In genomic region chr4:76286016-76286415, GRCm38 (mm10) we compare ENCODE assay signal across 16 mouse cellular contexts.
A peak's percentile ranks its signal among the peaks of the same experiment; 100 is the strongest.
DNase-seq lines count a peak whose midpoint lies in the region; ATAC-seq and TF ChIP-seq lines count a peak whose summit lies in the region.
"Had no signal": no experiment of that assay in that cellular context is flagged by ENCODE, and none has a peak within 500 bp of the region (broad histone marks: within the 10 kb centered on the region; RNA-seq: fewer than 3 reads in every experiment).

No protein-coding gene starts in this region.

- peak; percentile 48 for DNase-seq in embryonic facial prominence, embryonic 14.5 days (ENCODE audit: low spot score)
- no peak for DNase-seq in embryonic facial prominence, embryonic 10.5 days (ENCODE audit: low spot score)
- peak; percentile 50 for DNase-seq in forebrain, postnatal 0 days
- no peak for DNase-seq in forebrain, embryonic 10.5 days (ENCODE audit: extremely low spot score, low spot score)
- DNase-seq in midbrain, embryonic 14.5 days: peak; percentile 59
- peak; percentile 26 for DNase-seq in brain, embryonic 18.5 days (ENCODE audit: low read depth, low spot score)
- DNase-seq: adrenal gland, postnatal 14 days; cerebellum, adult 2 months; gastrocnemius, postnatal 36 days; heart, adult 18-20 months; heart, postnatal 10 days; heart, postnatal 4 days had no signal

- H3K9me3 ChIP-seq in embryonic facial prominence, embryonic 14.5 days (ENCODE audit: control insufficient read depth, low read length): no peaks in the 10 kb centered on the region
- no peaks in the 10 kb centered on the region for H3K9me3 ChIP-seq in embryonic facial prominence, embryonic 10.5 days
- no peaks in the 10 kb centered on the region for H3K9me3 ChIP-seq in forebrain, postnatal 0 days (ENCODE audit: low read length)
- H3K9me3 ChIP-seq in forebrain, embryonic 10.5 days: no peaks in the 10 kb centered on the region
- H3K9me3 ChIP-seq in midbrain, embryonic 14.5 days (ENCODE audit: control insufficient read depth, low read length): no peaks in the 10 kb centered on the region
- no peaks in the 10 kb centered on the region for H3K9me3 ChIP-seq in midbrain, embryonic 16.5 days (replicated peaks; ENCODE audit: control insufficient read depth, low read length, poor library complexity, severe bottlenecking)
- H3K9me3 ChIP-seq: heart, embryonic 10.5 days; hindbrain, embryonic 12.5 days; intestine, embryonic 15.5 days had no signal

- H3K27me3 ChIP-seq in embryonic facial prominence, embryonic 14.5 days (replicated peaks; ENCODE audit: control insufficient read depth, insufficient read depth, low read length): no peaks in the 10 kb centered on the region
- H3K27me3 ChIP-seq in embryonic facial prominence, embryonic 10.5 days (replicated peaks; ENCODE audit: low read depth, poor library complexity, severe bottlenecking): no peaks in the 10 kb centered on the region
- H3K27me3 ChIP-seq in forebrain, postnatal 0 days (ENCODE audit: insufficient read depth, low read length): no peaks in the 10 kb centered on the region
- no peaks in the 10 kb centered on the region for H3K27me3 ChIP-seq in forebrain, embryonic 10.5 days (ENCODE audit: poor library complexity, severe bottlenecking)
- no peaks in the 10 kb centered on the region for H3K27me3 ChIP-seq in midbrain, embryonic 14.5 days (ENCODE audit: control insufficient read depth, insufficient read depth, low read length)
- H3K27me3 ChIP-seq in midbrain, embryonic 16.5 days (ENCODE audit: control insufficient read depth, insufficient read depth, low read depth, low read length): no peaks in the 10 kb centered on the region
- H3K27me3 ChIP-seq: hindbrain, embryonic 12.5 days; intestine, embryonic 15.5 days had no signal

- no peak for TF ChIP-seq CTCF in forebrain, postnatal 0 days (IDR thresholded peaks at IDR 0.05; ENCODE audit: low read depth)

- H3K9ac ChIP-seq in embryonic facial prominence, embryonic 14.5 days (ENCODE audit: low read depth, low read length): no peak overlapping the region
- no peak overlapping the region for H3K9ac ChIP-seq in forebrain, postnatal 0 days
- H3K9ac ChIP-seq in midbrain, embryonic 14.5 days (replicated peaks; ENCODE audit: low read length): no peak overlapping the region
- H3K9ac ChIP-seq in midbrain, embryonic 16.5 days (ENCODE audit: low read depth, low read length): no peak overlapping the region
- H3K9ac ChIP-seq: hindbrain, embryonic 12.5 days; intestine, embryonic 15.5 days had no signal

- H3K4me3 ChIP-seq in embryonic facial prominence, embryonic 14.5 days (ENCODE audit: low read depth, low read length): no peak overlapping the region
- H3K4me3 ChIP-seq in embryonic facial prominence, embryonic 10.5 days: no peak overlapping the region
- H3K4me3 ChIP-seq in forebrain, postnatal 0 days (ENCODE audit: low read depth, low read length): no peak overlapping the region
- H3K4me3 ChIP-seq in forebrain, embryonic 10.5 days: no peak overlapping the region
- H3K4me3 ChIP-seq in midbrain, embryonic 14.5 days (replicated peaks; ENCODE audit: low read depth, low read length): no peak overlapping the region
- H3K4me3 ChIP-seq in midbrain, embryonic 16.5 days (ENCODE audit: low read depth, low read length): no peak overlapping the region
- H3K4me3 ChIP-seq: heart, embryonic 10.5 days; hindbrain, embryonic 12.5 days; intestine, embryonic 15.5 days had no signal

- no peaks in the 10 kb centered on the region for H3K36me3 ChIP-seq in embryonic facial prominence, embryonic 14.5 days (ENCODE audit: control insufficient read depth, insufficient read depth, low read length)
- no peaks in the 10 kb centered on the region for H3K36me3 ChIP-seq in embryonic facial prominence, embryonic 10.5 days (replicated peaks)
- no peaks in the 10 kb centered on the region for H3K36me3 ChIP-seq in forebrain, postnatal 0 days (ENCODE audit: insufficient read depth)
- H3K36me3 ChIP-seq in forebrain, embryonic 10.5 days (replicated peaks): no peaks in the 10 kb centered on the region
- no peaks in the 10 kb centered on the region for H3K36me3 ChIP-seq in midbrain, embryonic 14.5 days (ENCODE audit: control insufficient read depth, insufficient read depth, low read length)
- no peaks in the 10 kb centered on the region for H3K36me3 ChIP-seq in midbrain, embryonic 16.5 days (ENCODE audit: control insufficient read depth, insufficient read depth, low read length)
- H3K36me3 ChIP-seq: heart, embryonic 10.5 days; hindbrain, embryonic 12.5 days; intestine, embryonic 15.5 days had no signal

- 38% methylated on average over 2 of the region's 2 CpGs for WGBS in embryonic facial prominence, embryonic 14.5 days
- WGBS in embryonic facial prominence, embryonic 10.5 days: 68% methylated on average over 2 of the region's 2 CpGs
- WGBS in forebrain, postnatal 0 days: 18% methylated on average over 2 of the region's 2 CpGs
- WGBS in forebrain, embryonic 10.5 days: 59% methylated on average over 2 of the region's 2 CpGs
- WGBS in midbrain, embryonic 14.5 days: 45% methylated on average over 2 of the region's 2 CpGs
- 29% methylated on average over 2 of the region's 2 CpGs for WGBS in midbrain, embryonic 16.5 days

- no peak overlapping the region for H3K4me2 ChIP-seq in embryonic facial prominence, embryonic 14.5 days (ENCODE audit: low read depth, low read length)
- no peak overlapping the region for H3K4me2 ChIP-seq in forebrain, postnatal 0 days (ENCODE audit: low read depth)
- no peak overlapping the region for H3K4me2 ChIP-seq in midbrain, embryonic 14.5 days (ENCODE audit: low read length)
- no peak overlapping the region for H3K4me2 ChIP-seq in midbrain, embryonic 16.5 days (ENCODE audit: low read length)
- H3K4me2 ChIP-seq: hindbrain, embryonic 12.5 days; intestine, embryonic 15.5 days had no signal

- H3K27ac ChIP-seq in embryonic facial prominence, embryonic 14.5 days (replicated peaks; ENCODE audit: low read depth, low read length): no peak overlapping the region
- H3K27ac ChIP-seq in embryonic facial prominence, embryonic 10.5 days (replicated peaks): no peak overlapping the region
- no peak overlapping the region for H3K27ac ChIP-seq in forebrain, postnatal 0 days (ENCODE audit: low read depth, low read length)
- no peak overlapping the region for H3K27ac ChIP-seq in forebrain, embryonic 10.5 days
- H3K27ac ChIP-seq in midbrain, embryonic 14.5 days (replicated peaks; ENCODE audit: low read depth, low read length): no peak overlapping the region
- H3K27ac ChIP-seq in midbrain, embryonic 16.5 days (ENCODE audit: low read length): no peak overlapping the region
- H3K27ac ChIP-seq: heart, embryonic 10.5 days; hindbrain, embryonic 12.5 days; intestine, embryonic 15.5 days had no signal

- peaks cover 13% of the 10 kb centered on the region; the same call in 1 of the 2 replicates for H3K4me1 ChIP-seq in embryonic facial prominence, embryonic 14.5 days (ENCODE audit: control insufficient read depth, insufficient read depth, low read length)
- H3K4me1 ChIP-seq in embryonic facial prominence, embryonic 10.5 days: peaks cover 26% of the 10 kb centered on the region
- peaks cover 12% of the 10 kb centered on the region for H3K4me1 ChIP-seq in forebrain, postnatal 0 days (ENCODE audit: insufficient read depth)
- peaks cover 46% of the 10 kb centered on the region for H3K4me1 ChIP-seq in forebrain, embryonic 10.5 days
- H3K4me1 ChIP-seq in midbrain, embryonic 14.5 days (ENCODE audit: control insufficient read depth, insufficient read depth, low read length): peaks cover 14% of the 10 kb centered on the region
- peaks cover 19% of the 10 kb centered on the region for H3K4me1 ChIP-seq in midbrain, embryonic 16.5 days (ENCODE audit: control insufficient read depth, insufficient read depth, low read length)
- H3K4me1 ChIP-seq: heart, embryonic 10.5 days; intestine, embryonic 15.5 days had no signal

- ATAC-seq in embryonic facial prominence, embryonic 14.5 days (ENCODE audit: low read depth): no peak
- no peak for ATAC-seq in forebrain, postnatal 0 days
- no peak for ATAC-seq in midbrain, embryonic 14.5 days (ENCODE audit: low FRiP score, low TSS enrichment)
- no peak for ATAC-seq in midbrain, embryonic 16.5 days
- ATAC-seq: intestine, embryonic 15.5 days had no signal

Comparison
In these comparisons a context has a peak if more than half of its experiments do, and no peak if none do; other contexts are left out.
1. DNase-seq: peak in embryonic facial prominence, embryonic 14.5 days (single experiment), forebrain, postnatal 0 days (single experiment), midbrain, embryonic 14.5 days (single experiment) and brain, embryonic 18.5 days (single experiment); none in embryonic facial prominence, embryonic 10.5 days (single experiment) and forebrain, embryonic 10.5 days (single experiment).